Mouse (Mus musculus): ENCODE data around the gene Mrps23.

DNA sequence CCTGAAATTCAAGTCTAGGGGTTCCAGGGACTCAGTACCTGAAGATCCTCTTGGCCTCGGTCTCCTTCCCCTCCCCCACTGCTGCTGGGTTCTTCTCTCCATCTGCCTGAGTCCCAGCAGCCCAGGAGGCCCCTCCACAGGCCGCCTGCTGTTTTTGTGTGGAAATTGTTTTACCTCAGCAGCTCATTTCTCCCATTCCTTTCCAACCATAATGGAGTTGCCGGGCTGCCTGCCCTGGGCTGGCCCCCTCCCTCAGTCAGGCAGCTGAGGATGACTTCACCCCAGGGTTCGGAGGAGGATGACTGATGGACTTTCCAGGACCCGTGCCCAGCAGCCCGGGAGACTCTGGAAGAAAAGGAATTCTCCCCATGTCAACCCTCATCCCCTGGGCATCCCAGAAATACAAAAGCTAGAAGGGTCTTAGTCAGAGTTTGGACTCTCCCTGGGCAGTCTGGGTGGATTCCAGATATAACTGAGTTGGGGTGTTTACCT is 23.7 kb upstream of the Mrps23 start:
- TF ChIP-seq EP300 (IDR thresholded peaks at IDR 0.05; ENCODE audit: low read depth) (no peak), CTCF (IDR thresholded peaks at IDR 0.05; ENCODE audit: low read depth) (no peak)

All from heart, postnatal 0 days (tissue).